Mouse (Mus musculus) kidney, postnatal 36 days (tissue): ENCODE measurements around the gene Zfp273.
"Not testable (repeated sequence)": the region's sequence is repeated elsewhere in the genome, so short reads cannot be mapped to it uniquely, and the experiment has no call there.

Experiments
- DNase-seq, 2 experiments: peaks; one replicate each; pipeline ENCODE4 v3.0.0; 2021 to 2022; ENCODE audit warnings: mixed read lengths in 2 of 2

Gene Zfp273

GRCm38 (mm10) chr13:67876049-67876698, 62.6 kb downstream of the Zfp273 start:
- not testable (repeated sequence) for DNase-seq
